Mouse (Mus musculus) neural tube, embryonic 14.5 days (tissue): Measurements from ENCODE around the gene Gm21987. TPM values are rescaled to one million over a fixed set of nuclear protein-coding genes. Genes with fewer than 3 reads are reported as not detected.

Source experiments
- ATAC-seq: fragments of 200-750 bp; cut with Nextera tagmentation; 2 replicates; pipeline ENCODE4 v1.8.0; 2017; ENCODE audit warnings: low read depth, mild to moderate bottlenecking, moderate TSS enrichment, moderate library complexity
- H3K27ac ChIP-seq: fragments of 300-500 bp; sonication (generic); 2 replicates; pipeline ENCODE4 v1.5.1; 2014; ENCODE audit warnings: low read depth, mild to moderate bottlenecking, control low read depth, low read length, moderate library complexity, mixed read lengths
- H3K27me3 ChIP-seq: fragments of 300-500 bp; sonication (generic); 2 replicates; pipeline ENCODE4 v1.6.1; 2014; ENCODE audit warnings: low read length; ENCODE audit not compliant: control insufficient read depth, insufficient read depth
- H3K36me3 ChIP-seq: fragments of 300-500 bp; sonication (generic); 2 replicates; pipeline ENCODE4 v1.6.1; 2014; ENCODE audit warnings: low read length, mixed read lengths; ENCODE audit not compliant: control insufficient read depth, insufficient read depth
- H3K4me1 ChIP-seq: fragments of 300-500 bp; sonication (generic); 2 replicates; pipeline ENCODE4 v1.6.1; 2014; ENCODE audit warnings: low read length; ENCODE audit not compliant: control insufficient read depth, insufficient read depth
- H3K4me2 ChIP-seq: fragments of 300-500 bp; sonication (generic); 2 replicates; pipeline ENCODE4 v1.6.1; 2014; ENCODE audit warnings: mild to moderate bottlenecking, low read depth, low read length, control low read depth
- H3K4me3 ChIP-seq: fragments of 300-500 bp; sonication (generic); 2 replicates; pipeline ENCODE4 v1.5.1; 2014; ENCODE audit warnings: low read depth, low read length, control low read depth, mixed read lengths
- H3K9ac ChIP-seq: fragments of 300-500 bp; sonication (generic); replicated peaks from 2 replicates; pipeline ENCODE4 v1.6.1; 2014; ENCODE audit warnings: low read depth, mild to moderate bottlenecking, control low read depth, low read length, mixed read lengths
- H3K9me3 ChIP-seq: fragments of 300-500 bp; sonication (generic); 2 replicates; pipeline ENCODE4 v1.6.1; 2016; ENCODE audit warnings: low read length; ENCODE audit not compliant: control insufficient read depth
- WGBS: fragments of 180-500 bp; shearing (Covaris S2); extraction: QIAGEN DNeasy Blood & Tissue Kit; methylation state at CpG from one replicate; pipeline ENCODE4 v1.1.7; 2014; 5-methylcytosine and 5-hydroxymethylcytosine counted together
- polyA plus RNA-seq: library from polyadenylated mRNA; unstranded; fragments of >200 nt; fragmentation: Nextera tagmentation; extraction: Ambion mirVana; gene quantifications from 2 replicates; pipeline ENCODE4 v1.2.1, GENCODE M21; 2014

The Gm21987 gene
- polyA plus RNA-seq = not detected in 2 replicates

GRCm38 (mm10) chr16:38346529-38347325 lies at the start of gene Gm21987, which contains the start of gene Cox17:
Gm21987 (plus strand) TSS chr16:38347040.
Cox17 (plus strand) TSS chr16:38346991.
- WGBS = 2% methylated on average over 35 of the region's 35 CpGs

GRCm38 (mm10) chr16:38298410-38298809 lies 48.4 kb upstream of the Gm21987 start:
- no peak overlapping the region for H3K4me3 ChIP-seq
- no peak overlapping the region for H3K4me2 ChIP-seq
- no peak overlapping the region for H3K27ac ChIP-seq
- H3K36me3 ChIP-seq = no peaks in the 10 kb centered on the region
- ATAC-seq = no peak
- H3K27me3 ChIP-seq = no peaks in the 10 kb centered on the region
- H3K4me1 ChIP-seq = no peaks in the 10 kb centered on the region
- H3K9me3 ChIP-seq = no peaks in the 10 kb centered on the region
- no peak overlapping the region for H3K9ac ChIP-seq
- WGBS = 88% methylated on average over 6 of the region's 6 CpGs

More at GRCm38 (mm10) chr16:38346529-38347325, at the start of gene Gm21987, which contains the start of gene Cox17:
- Histone ChIP-seq H3K4me1 (peaks cover 6% of the 10 kb centered on the region; the same call in 1 of the 2 replicates), H3K27ac (peak within 1 kb of the TSS; percentile 84), H3K4me3 (peak within 1 kb of the TSS; percentile 82), H3K9ac (peak within 1 kb of the TSS; percentile 74), H3K9me3 (no peaks in the 10 kb centered on the region), H3K27me3 (no peaks in the 10 kb centered on the region), H3K4me2 (peak within 1 kb of the TSS; percentile 68), H3K36me3 (peaks cover 16% of the 10 kb centered on the region)
- ATAC-seq = peak; percentile 97

GRCm38 (mm10) chr16:38302367-38302766 lies 44.5 kb upstream of the Gm21987 start:
- H3K27me3 ChIP-seq = no peaks in the 10 kb centered on the region
- no peak for ATAC-seq
- 92% methylated on average over 13 of the region's 13 CpGs for WGBS
- H3K36me3 ChIP-seq = no peaks in the 10 kb centered on the region
- H3K4me1 ChIP-seq = no peaks in the 10 kb centered on the region
- H3K4me2 ChIP-seq = no peak overlapping the region
- H3K9me3 ChIP-seq = no peaks in the 10 kb centered on the region
- H3K4me3 ChIP-seq = no peak overlapping the region
- no peak overlapping the region for H3K9ac ChIP-seq
- H3K27ac ChIP-seq = no peak overlapping the region

- Histone ChIP-seq H3K4me1 (no peaks in the 10 kb centered on the region), H3K9ac (no peak overlapping the region), H3K9me3 (no peaks in the 10 kb centered on the region), H3K36me3 (no peaks in the 10 kb centered on the region), H3K4me3 (no peak overlapping the region), H3K27me3 (no peaks in the 10 kb centered on the region), H3K27ac (no peak overlapping the region), H3K4me2 (no peak overlapping the region)
- 77% methylated on average over 17 of the region's 17 CpGs for WGBS
- no peak for ATAC-seq
These were observed 42.2 kb upstream of the Gm21987 start for GRCm38 (mm10) chr16:38304460-38305194.

GRCm38 (mm10) chr16:38306571-38307220 lies 40.1 kb upstream of the Gm21987 start:
- Histone ChIP-seq H3K9ac (no peak overlapping the region), H3K4me1 (no peaks in the 10 kb centered on the region), H3K4me3 (no peak overlapping the region), H3K27ac (no peak overlapping the region), H3K4me2 (no peak overlapping the region), H3K36me3 (no peaks in the 10 kb centered on the region), H3K27me3 (no peaks in the 10 kb centered on the region), H3K9me3 (no peaks in the 10 kb centered on the region)
- peak; percentile 63; the same call in 1 of the 2 replicates for ATAC-seq
- 43% methylated on average over 18 of the region's 18 CpGs for WGBS

GRCm38 (mm10) chr16:38307221-38307605 lies 39.6 kb upstream of the Gm21987 start:
- no peaks in the 10 kb centered on the region for H3K36me3 ChIP-seq
- no peaks in the 10 kb centered on the region for H3K27me3 ChIP-seq
- no peak overlapping the region for H3K27ac ChIP-seq
- H3K4me3 ChIP-seq = no peak overlapping the region
- no peaks in the 10 kb centered on the region for H3K4me1 ChIP-seq
- no peak overlapping the region for H3K4me2 ChIP-seq
- no peak overlapping the region for H3K9ac ChIP-seq
- WGBS = 24% methylated on average over 5 of the region's 5 CpGs
- peak; percentile 21; the same call in 1 of the 2 replicates for ATAC-seq
- no peaks in the 10 kb centered on the region for H3K9me3 ChIP-seq

GRCm38 (mm10) chr16:38307651-38308050 lies 39.2 kb upstream of the Gm21987 start:
- Histone ChIP-seq H3K4me3 (no peak overlapping the region), H3K27me3 (no peaks in the 10 kb centered on the region), H3K4me1 (no peaks in the 10 kb centered on the region), H3K9ac (no peak overlapping the region), H3K9me3 (no peaks in the 10 kb centered on the region), H3K4me2 (no peak overlapping the region), H3K27ac (no peak overlapping the region), H3K36me3 (no peaks in the 10 kb centered on the region)
- no peak for ATAC-seq
- WGBS = 38% methylated on average over 7 of the region's 7 CpGs

GRCm38 (mm10) chr16:38308195-38308594 lies 38.6 kb upstream of the Gm21987 start:
- Histone ChIP-seq H3K36me3 (no peaks in the 10 kb centered on the region), H3K9ac (no peak overlapping the region), H3K27ac (no peak overlapping the region), H3K9me3 (no peaks in the 10 kb centered on the region), H3K27me3 (no peaks in the 10 kb centered on the region), H3K4me2 (no peak overlapping the region), H3K4me3 (no peak overlapping the region), H3K4me1 (no peaks in the 10 kb centered on the region)
- WGBS = 64% methylated on average over 11 of the region's 11 CpGs
- no peak for ATAC-seq
